Mouse (Mus musculus) MEL (cell line): Measurements from ENCODE around the gene Agpat1.

Experiments
- CHD2 ChIP-seq: IDR thresholded peaks from 2 replicates; pipeline ENCODE4 v1.6.1; 2011; ENCODE audit warnings: low read length, improper control_type of control experiment
- CTCF ChIP-seq, 3 experiments: IDR thresholded peaks in 2 of 3; conservative IDR thresholded peaks in 1 of 3; 2 replicates each; pipeline ENCODE4 v1.5.1; 2011 to 2012; ENCODE audit warnings: low read length in 3 of 3, low read depth in 2 of 3, mild to moderate bottlenecking in 2 of 3, improper control_type of control experiment in 1 of 3, inconsistent platforms in 1 of 3, mixed read lengths in 1 of 3, moderate library complexity in 1 of 3; ENCODE audit not compliant: control insufficient read depth in 1 of 3, insufficient read depth in 1 of 3, poor library complexity in 1 of 3, severe bottlenecking in 1 of 3
- ETS1 ChIP-seq: IDR thresholded peaks from 2 replicates; pipeline ENCODE4 v1.6.1; 2012; ENCODE audit warnings: low read depth, mild to moderate bottlenecking, inconsistent platforms, low read length, improper control_type of control experiment, moderate library complexity
- JUND ChIP-seq: IDR thresholded peaks from 2 replicates; pipeline ENCODE4 v1.6.1; 2011; ENCODE audit warnings: low read depth, mild to moderate bottlenecking, improper control_type of control experiment, low read length
- NELFE ChIP-seq: IDR thresholded peaks from 2 replicates; pipeline ENCODE4 v1.6.1; 2011; ENCODE audit warnings: low read depth, low read length, improper control_type of control experiment
- NRF1 ChIP-seq: IDR thresholded peaks from 2 replicates; pipeline ENCODE4 v1.6.1; 2014; ENCODE audit warnings: low read depth, mild to moderate bottlenecking, inconsistent platforms, low read length, improper control_type of control experiment, moderate library complexity; ENCODE audit not compliant: poor library complexity, insufficient read depth, severe bottlenecking
- POLR2A ChIP-seq, 2 experiments: IDR thresholded peaks; 2 replicates each; pipeline ENCODE4 v1.6.1; 2011 to 2012; ENCODE audit warnings: low read length in 2 of 2, mild to moderate bottlenecking in 2 of 2, control low read depth in 1 of 2, improper control_type of control experiment in 1 of 2, low read depth in 1 of 2, moderate library complexity in 1 of 2; ENCODE audit not compliant: control insufficient read depth in 1 of 2, insufficient read depth in 1 of 2, poor library complexity in 1 of 2
- ZKSCAN1 ChIP-seq: IDR thresholded peaks from 2 replicates; pipeline ENCODE4 v1.6.1; 2012; ENCODE audit warnings: low read depth, mild to moderate bottlenecking, inconsistent platforms, low read length, improper control_type of control experiment, moderate library complexity
- ZMIZ1 ChIP-seq: IDR thresholded peaks from 2 replicates; pipeline ENCODE4 v1.6.1; 2012; ENCODE audit warnings: low read depth, mild to moderate bottlenecking, inconsistent platforms, low read length, improper control_type of control experiment, moderate library complexity

- TF ChIP-seq NELFE (no peak), POLR2A (IDR thresholded peaks at IDR 0.05; ENCODE audit: control insufficient read depth in 1 of 2, insufficient read depth in 1 of 2, low read depth in 1 of 2, low read length in 2 of 2, poor library complexity in 1 of 2) (no peak), ZMIZ1 (no peak), JUND (no peak), CHD2 (no peak), ETS1 (no peak), NRF1 (no peak), ZKSCAN1 (no peak), CTCF (IDR thresholded peaks at IDR 0.05 in 2 of 3, conservative IDR thresholded peaks at IDR 0.05 in 1 of 3; ENCODE audit: control insufficient read depth in 1 of 3, insufficient read depth in 1 of 3, low read depth in 2 of 3, low read length in 3 of 3, poor library complexity in 1 of 3, severe bottlenecking in 1 of 3) (peak; percentile 72 to 96 (median 85))
Measured at GRCm38 (mm10) chr17:34618999-34619398, 14.9 kb downstream of the Agpat1 start.
